Comparison of ENCODE assay signal across 8 mouse cellular contexts in the genomic region with DNA sequence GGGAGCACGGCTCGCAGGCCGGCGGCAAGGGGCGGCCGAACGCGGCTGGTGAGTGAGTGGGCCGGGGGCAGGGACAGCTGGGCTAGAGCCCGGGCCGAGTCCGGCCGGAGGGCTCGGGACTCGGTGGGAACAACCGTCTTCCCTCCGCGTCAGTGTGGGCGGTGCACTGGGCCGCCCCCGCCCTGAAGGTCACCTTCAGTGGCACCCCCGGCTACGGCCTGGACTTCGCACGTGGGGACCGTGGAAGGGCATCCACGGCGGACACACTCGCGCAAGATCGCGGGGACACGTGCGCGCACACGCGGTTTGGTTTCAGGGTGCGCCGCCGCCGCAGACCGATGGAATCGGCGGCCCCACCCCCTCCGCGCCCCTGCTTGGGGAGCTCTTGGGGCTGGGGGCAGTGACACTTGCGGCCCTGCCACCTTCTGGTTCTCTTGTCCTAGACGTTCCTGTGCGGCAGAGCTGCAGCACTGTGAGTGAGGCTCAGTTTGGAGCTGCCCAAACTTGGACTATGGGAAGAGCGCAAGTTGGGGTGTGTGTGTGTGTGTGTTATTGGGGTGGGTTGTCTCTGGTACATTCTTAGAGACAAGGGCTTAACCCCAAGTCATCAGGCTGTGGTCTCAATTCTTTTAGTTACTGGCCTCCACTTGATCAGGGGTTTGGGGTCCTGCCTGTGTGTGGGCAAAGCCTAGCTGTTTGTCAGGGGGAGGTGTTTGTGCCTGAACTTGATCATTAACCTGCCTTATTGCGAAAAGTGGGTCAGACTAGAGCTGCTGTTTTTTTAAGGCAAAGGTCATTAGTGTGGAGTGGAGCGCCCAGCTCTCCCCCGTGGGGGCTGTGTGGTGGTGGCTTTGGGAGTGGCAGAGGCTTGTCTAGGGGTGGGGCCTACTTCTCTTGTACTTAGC. TPM values are rescaled to one million over a fixed set of nuclear protein-coding genes. Genes with fewer than 3 reads are reported as not detected.
A peak's percentile ranks its signal among the peaks of the same experiment; 100 is the strongest.
DNase-seq lines count a peak whose midpoint lies in the region; ATAC-seq and TF ChIP-seq lines count a peak whose summit lies in the region.

No protein-coding gene starts in this region.

- peak overlapping the region; percentile 85 for H3K9ac ChIP-seq in forebrain, postnatal 0 days
- H3K9ac ChIP-seq in lung, embryonic 15.5 days: peak overlapping the region; percentile 80

- no peaks in the 10 kb centered on the region for H3K27me3 ChIP-seq in erythroblast, embryonic 14.5 days (ENCODE audit: control insufficient read depth)
- H3K27me3 ChIP-seq in forebrain, postnatal 0 days (ENCODE audit: insufficient read depth, low read length): no peaks in the 10 kb centered on the region
- H3K27me3 ChIP-seq in lung, embryonic 15.5 days: no peaks in the 10 kb centered on the region

- peaks cover 57% of the 10 kb centered on the region for H3K4me1 ChIP-seq in erythroblast, embryonic 14.5 days (ENCODE audit: control insufficient read depth)
- H3K4me1 ChIP-seq in forebrain, postnatal 0 days (ENCODE audit: insufficient read depth): peaks cover 6% of the 10 kb centered on the region; the same call in 1 of the 2 replicates
- H3K4me1 ChIP-seq in lung, embryonic 15.5 days: peaks cover 23% of the 10 kb centered on the region

- H3K4me2 ChIP-seq in forebrain, postnatal 0 days (ENCODE audit: low read depth): peak overlapping the region; percentile 89
- peak overlapping the region; percentile 90 for H3K4me2 ChIP-seq in lung, embryonic 15.5 days

- peak; percentile 9; the same call in 1 of the 2 replicates for TF ChIP-seq CTCF in forebrain, postnatal 0 days (IDR thresholded peaks at IDR 0.05; ENCODE audit: low read depth)

- H3K27ac ChIP-seq in forebrain, postnatal 0 days (ENCODE audit: low read depth, low read length): peak overlapping the region; percentile 24
- peak overlapping the region; percentile 65 for H3K27ac ChIP-seq in lung, embryonic 15.5 days

- no peaks in the 10 kb centered on the region for H3K9me3 ChIP-seq in erythroblast, embryonic 14.5 days (ENCODE audit: control insufficient read depth, low read length)
- H3K9me3 ChIP-seq in forebrain, postnatal 0 days (ENCODE audit: low read length): no peaks in the 10 kb centered on the region
- H3K9me3 ChIP-seq in lung, embryonic 15.5 days: no peaks in the 10 kb centered on the region

- H3K4me3 ChIP-seq in erythroblast, embryonic 14.5 days (replicated peaks): peak overlapping the region; percentile 85
- peak overlapping the region; percentile 97 for H3K4me3 ChIP-seq in forebrain, postnatal 0 days (ENCODE audit: low read depth, low read length)
- H3K4me3 ChIP-seq in lung, embryonic 15.5 days: peak overlapping the region; percentile 100

- peaks cover 31% of the 10 kb centered on the region for H3K36me3 ChIP-seq in erythroblast, embryonic 14.5 days (ENCODE audit: control insufficient read depth)
- peaks cover 3% of the 10 kb centered on the region; the same call in 1 of the 2 replicates for H3K36me3 ChIP-seq in forebrain, postnatal 0 days (ENCODE audit: insufficient read depth)
- no peaks in the 10 kb centered on the region for H3K36me3 ChIP-seq in lung, embryonic 15.5 days

- 1% methylated on average over 49 of the region's 53 CpGs for WGBS in forebrain, postnatal 0 days
- under 1% methylated on average over 53 of the region's 53 CpGs for WGBS in lung, embryonic 15.5 days

- DNase-seq in A20 (ENCODE audit: low read depth, low spot score): peak; percentile 46
- peak; percentile 43 for DNase-seq in brain, adult 2 months (ENCODE audit: low read depth, low spot score)
- peak; percentile 35 for DNase-seq in forebrain, postnatal 0 days
- DNase-seq in kidney, adult 9 months: peak; percentile 93
- peak; percentile 20 for DNase-seq in retina, postnatal 1 day

- ATAC-seq in erythroblast, adult 5-6 weeks (replicated peaks; ENCODE audit: low FRiP score, poor library complexity, severe bottlenecking): no peak
- peak; percentile 38 for ATAC-seq in forebrain, postnatal 0 days
- peak; percentile 31; the same call in 1 of the 2 replicates for ATAC-seq in lung, embryonic 15.5 days (ENCODE audit: borderline replicate concordance, extremely low read depth, low FRiP score, low TSS enrichment)

RNA-seq across cellular contexts. Expression of a gene that starts 0.6 kb away (rescaled TPM):
- 0.49 and 0.65 TPM in 2 replicates for polyA plus RNA-seq in erythroblast, embryonic 14.5 days (2012)
- 7.3 and 8.2 TPM in 2 replicates for total RNA-seq in erythroblast, adult 5-6 weeks (2015; ENCODE audit: low replicate concordance)
- total RNA-seq in erythroblast, adult 5-6 weeks (2017; ENCODE audit: low replicate concordance): 4.1 and 4.5 TPM in 2 replicates
- 44.3 and 62.4 TPM in 2 replicates for total RNA-seq in forebrain, postnatal 0 days (2014; rRNA removed)
- polyA plus RNA-seq in forebrain, postnatal 0 days (2015; fragmentation: Nextera tagmentation; extraction: Ambion mirVana): 9.1 and 12.9 TPM in 2 replicates
- polyA plus RNA-seq in lung, embryonic 15.5 days (2015; fragmentation: Nextera tagmentation; extraction: Ambion mirVana): 18.6 and 21.0 TPM in 2 replicates

RNA-seq across cellular contexts. Expression of a gene that starts 30.5 kb away (rescaled TPM):
- 5.0 and 5.6 TPM in 2 replicates for polyA plus RNA-seq in erythroblast, embryonic 14.5 days (2012)
- 91.3 and 114 TPM in 2 replicates for total RNA-seq in erythroblast, adult 5-6 weeks (2015; ENCODE audit: low replicate concordance)
- total RNA-seq in erythroblast, adult 5-6 weeks (2017; ENCODE audit: low replicate concordance): 89.9 and 92.6 TPM in 2 replicates
- total RNA-seq in forebrain, postnatal 0 days (2014; rRNA removed): 12.2 and 14.2 TPM in 2 replicates
- polyA plus RNA-seq in forebrain, postnatal 0 days (2015; fragmentation: Nextera tagmentation; extraction: Ambion mirVana): 4.0 and 4.1 TPM in 2 replicates
- polyA plus RNA-seq in lung, embryonic 15.5 days (2015; fragmentation: Nextera tagmentation; extraction: Ambion mirVana): 0.30 and 0.35 TPM in 2 replicates

RNA-seq across cellular contexts. Expression of a gene that starts 39.2 kb away (rescaled TPM):
- 0.01 and 0.03 TPM in 2 replicates for polyA plus RNA-seq in erythroblast, embryonic 14.5 days (2012)
- total RNA-seq in erythroblast, adult 5-6 weeks (2015; ENCODE audit: low replicate concordance): 2.1 and 2.7 TPM in 2 replicates
- total RNA-seq in erythroblast, adult 5-6 weeks (2017; ENCODE audit: low replicate concordance): 3.7 and 5.2 TPM in 2 replicates
- 43.7 and 52.5 TPM in 2 replicates for total RNA-seq in forebrain, postnatal 0 days (2014; rRNA removed)
- polyA plus RNA-seq in forebrain, postnatal 0 days (2015; fragmentation: Nextera tagmentation; extraction: Ambion mirVana): 9.9 and 12.2 TPM in 2 replicates
- 2.1 and 2.4 TPM in 2 replicates for polyA plus RNA-seq in lung, embryonic 15.5 days (2015; fragmentation: Nextera tagmentation; extraction: Ambion mirVana)

Comparison
In these comparisons a context has a peak if more than half of its experiments do, and no peak if none do; other contexts are left out.
1. DNase-seq: peak in every context shown above with its lines; median percentile 93 in kidney, adult 9 months; 46 in A20; 43 in brain, adult 2 months; 35 in forebrain, postnatal 0 days; 20 in retina, postnatal 1 day.